Mouse (Mus musculus): ENCODE results near the gene H2al1e.

DNA sequence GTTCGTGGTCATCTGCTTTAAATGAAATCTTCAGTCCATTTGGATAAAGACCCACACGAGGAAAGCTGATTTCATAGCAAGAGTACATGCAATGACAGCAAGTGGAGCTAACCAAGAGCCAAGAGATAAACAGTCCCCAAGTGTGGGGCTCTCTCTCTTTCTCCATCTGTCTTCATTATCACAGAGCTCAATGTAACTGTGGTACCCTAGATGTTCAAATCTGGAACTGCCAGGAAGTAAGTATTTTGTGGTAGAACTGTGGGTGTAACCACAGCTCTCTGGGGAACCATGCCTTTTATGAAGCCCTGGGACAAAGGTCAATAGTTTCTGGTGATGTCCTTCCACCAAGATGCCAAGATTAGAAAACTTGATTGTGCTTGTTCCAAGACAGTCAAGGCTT is 31.0 kb upstream of the H2al1e start:
- TF ChIP-seq CTCF (IDR thresholded peaks at IDR 0.05) (no peak), EP300 (IDR thresholded peaks at IDR 0.05; ENCODE audit: insufficient read depth, low read depth, low read length) (no peak), POLR2A (IDR thresholded peaks at IDR 0.05; ENCODE audit: insufficient read depth, low read depth, low read length) (no peak)

Data from heart, adult 2 months (tissue).